Mouse (Mus musculus) right cerebral cortex, postnatal 14 days (tissue): ENCODE data around the gene Spag17.

ENCODE experiments used
- DNase-seq: peaks from one replicate; pipeline ENCODE4 v3.0.0; 2022

Spag17 gene

DNA sequence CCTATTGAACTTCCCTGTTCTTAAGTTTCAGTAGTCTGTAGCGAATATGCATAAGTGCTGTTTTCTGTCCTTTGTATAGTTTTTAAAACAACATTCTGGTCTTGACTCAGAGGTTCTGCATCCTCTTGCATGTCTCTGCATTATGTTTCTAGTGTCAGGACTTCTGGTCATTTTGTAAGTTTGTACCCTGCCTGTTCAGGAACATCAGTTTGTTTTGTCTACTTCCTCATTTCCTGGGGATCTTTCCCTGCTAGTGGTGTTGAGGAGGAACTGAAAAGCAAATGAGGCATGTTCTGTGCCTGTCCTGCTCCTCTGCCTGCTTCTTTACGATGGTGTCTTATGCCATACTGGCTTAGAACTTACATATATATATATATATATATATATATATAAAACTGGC, 290.8 kb downstream of the Spag17 start:
- DNase-seq, result no peak

DNA sequence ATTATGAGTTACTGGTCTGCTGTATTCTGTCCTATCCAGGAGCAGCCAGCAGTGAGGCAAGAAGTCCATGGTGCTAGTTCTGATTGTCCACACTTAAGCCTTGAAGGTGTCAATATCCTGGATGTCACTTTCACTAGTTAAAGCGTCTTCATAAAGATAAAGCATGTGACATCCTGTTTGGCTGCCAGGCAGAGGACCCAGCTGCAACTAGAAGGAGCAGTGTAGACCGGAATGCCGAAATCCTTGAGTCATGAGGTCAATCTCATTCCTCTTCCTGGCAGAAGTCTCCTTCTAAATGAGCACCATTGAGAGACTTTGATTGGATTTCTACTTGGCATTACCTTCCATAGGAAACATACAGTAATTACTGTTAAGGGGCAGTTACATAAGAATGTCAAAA, 295.3 kb downstream of the Spag17 start:
- no peak for DNase-seq

DNA sequence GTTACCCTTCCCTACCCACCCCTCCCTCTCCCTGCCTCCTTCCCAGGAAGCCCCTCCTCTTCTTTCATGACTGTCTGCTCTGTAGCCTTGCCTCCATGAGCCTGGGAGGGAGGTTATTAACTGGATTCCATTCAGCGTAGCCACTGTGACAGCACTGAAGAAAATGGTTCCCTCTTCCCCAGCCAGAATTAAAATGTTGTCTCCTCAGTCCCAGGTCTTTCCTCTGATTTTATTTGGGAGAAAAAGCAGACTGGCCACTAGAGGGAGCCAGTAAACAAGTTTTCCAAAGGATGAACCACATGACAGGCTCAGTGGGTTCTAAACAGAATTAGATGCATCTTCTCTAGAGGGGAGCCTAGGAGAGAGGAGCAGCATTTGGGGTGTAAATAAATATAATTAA, 304.2 kb downstream of the Spag17 start:
- peak; percentile 54 for DNase-seq

DNA sequence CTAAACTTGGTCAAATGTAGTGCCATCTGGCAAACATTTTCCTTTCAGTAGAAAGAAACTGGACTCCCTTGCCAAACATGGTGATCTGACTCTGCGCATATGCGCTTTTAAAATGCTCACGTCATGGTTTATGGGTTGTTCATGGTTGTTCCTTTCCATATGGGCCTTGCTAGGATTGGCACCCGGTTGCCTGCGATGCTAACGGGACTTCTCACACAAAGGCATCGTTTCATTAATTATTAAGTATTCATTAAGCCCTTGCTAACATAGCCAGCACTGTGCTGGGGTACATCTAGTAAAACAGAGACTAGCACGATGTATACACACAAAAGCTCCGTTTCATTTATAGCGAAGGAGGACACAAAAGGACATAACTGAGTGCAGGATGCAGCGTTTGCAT, 304.7 kb downstream of the Spag17 start:
- DNase-seq, result no peak
